Mouse (Mus musculus) lung, embryonic 14.5 days (tissue): ENCODE results near the gene Gm10577. TPM values are rescaled to one million over a fixed set of nuclear protein-coding genes. Genes with fewer than 3 reads are reported as not detected.

ENCODE experiments used
- ATAC-seq: fragments of 200-750 bp; cut with Nextera tagmentation; 2 replicates; pipeline ENCODE4 v1.8.0; 2017; ENCODE audit warnings: mild to moderate bottlenecking, moderate TSS enrichment, moderate library complexity; ENCODE audit not compliant: insufficient read depth
- DNase-seq: peaks from one replicate; pipeline ENCODE4 v3.0.0-alpha.2; 2015
- H3K27ac ChIP-seq: fragments of 300-500 bp; sonication (generic); 2 replicates; pipeline ENCODE4 v1.5.1; 2014; ENCODE audit warnings: low read depth, mild to moderate bottlenecking, moderate library complexity
- H3K27me3 ChIP-seq: fragments of 300-500 bp; sonication (generic); 2 replicates; pipeline ENCODE4 v1.6.1; 2014; ENCODE audit warnings: low read length, control low read depth; ENCODE audit not compliant: insufficient read depth
- H3K36me3 ChIP-seq: fragments of 300-500 bp; sonication (generic); 2 replicates; pipeline ENCODE4 v1.6.1; 2014; ENCODE audit warnings: control low read depth; ENCODE audit not compliant: insufficient read depth
- H3K4me1 ChIP-seq: fragments of 300-500 bp; sonication (generic); 2 replicates; pipeline ENCODE4 v1.6.1; 2014; ENCODE audit warnings: antibody characterized with exemption, control low read depth; ENCODE audit not compliant: insufficient read depth
- H3K4me2 ChIP-seq: fragments of 300-500 bp; sonication (generic); 2 replicates; pipeline ENCODE4 v1.6.1; 2014; ENCODE audit warnings: mild to moderate bottlenecking
- H3K4me3 ChIP-seq: fragments of 300-500 bp; sonication (generic); 2 replicates; pipeline ENCODE4 v1.5.1; 2014; ENCODE audit warnings: low read depth, low read length
- H3K9ac ChIP-seq: fragments of 300-500 bp; sonication (generic); 2 replicates; pipeline ENCODE4 v1.6.1; 2014
- H3K9me3 ChIP-seq: fragments of 300-500 bp; sonication (generic); 2 replicates; pipeline ENCODE4 v1.6.1; 2016; ENCODE audit warnings: low read depth, low read length, control low read depth
- CTCF ChIP-seq: IDR thresholded peaks from 2 replicates; pipeline ENCODE4 v1.5.1; 2016; ENCODE audit warnings: antibody characterized with exemption, low read depth
- WGBS: fragments of 180-500 bp; shearing (Covaris S2); extraction: QIAGEN DNeasy Blood & Tissue Kit; methylation state at CpG from one replicate; pipeline ENCODE4 v1.1.7; 2014; 5-methylcytosine and 5-hydroxymethylcytosine counted together
- polyA plus RNA-seq: library from polyadenylated mRNA; unstranded; fragments of >200 nt; fragmentation: Nextera tagmentation; extraction: Ambion mirVana; gene quantifications from 2 replicates; pipeline ENCODE4 v1.2.1, GENCODE M21; 2014

Gene Gm10577
- not detected in 2 replicates for polyA plus RNA-seq

GRCm38 (mm10) chr4:101020596-101020995 is at the start of gene Gm10577:
Gene Gm10577 (minus strand): TSS chr4:101020696.
- DNase-seq (no peak), ATAC-seq (no peak)
- Histone ChIP-seq H3K36me3 (no peaks in the 10 kb centered on the region), H3K27ac (no peak within 1 kb of the TSS), H3K4me1 (no peaks in the 10 kb centered on the region), H3K4me2 (no peak within 1 kb of the TSS), H3K4me3 (no peak within 1 kb of the TSS), H3K9me3 (no peaks in the 10 kb centered on the region; the same call in 1 of the 2 replicates), H3K27me3 (no peaks in the 10 kb centered on the region), H3K9ac (no peak within 1 kb of the TSS)
- TF ChIP-seq CTCF = no peak
- 76% methylated on average over 4 of the region's 4 CpGs for WGBS

GRCm38 (mm10) chr4:101069154-101069971 is 48.9 kb upstream of the Gm10577 start:
- no peaks in the 10 kb centered on the region for H3K36me3 ChIP-seq
- peak overlapping the region; percentile 96 for H3K4me2 ChIP-seq
- peak; percentile 65 for DNase-seq
- peak overlapping the region; percentile 77 for H3K4me3 ChIP-seq
- H3K9me3 ChIP-seq = no peaks in the 10 kb centered on the region
- no peak for TF ChIP-seq CTCF
- ATAC-seq = peak; percentile 74
- no peaks in the 10 kb centered on the region for H3K27me3 ChIP-seq
- peak overlapping the region; percentile 36; the same call in 1 of the 2 replicates for H3K27ac ChIP-seq
- H3K4me1 ChIP-seq = 0 out of 2 replicates have a peak, but pooled peaks cover 4% of the 10 kb centered on the region
- WGBS = 1% methylated on average over 55 of the region's 55 CpGs
- H3K9ac ChIP-seq = peak overlapping the region; percentile 75

DNA sequence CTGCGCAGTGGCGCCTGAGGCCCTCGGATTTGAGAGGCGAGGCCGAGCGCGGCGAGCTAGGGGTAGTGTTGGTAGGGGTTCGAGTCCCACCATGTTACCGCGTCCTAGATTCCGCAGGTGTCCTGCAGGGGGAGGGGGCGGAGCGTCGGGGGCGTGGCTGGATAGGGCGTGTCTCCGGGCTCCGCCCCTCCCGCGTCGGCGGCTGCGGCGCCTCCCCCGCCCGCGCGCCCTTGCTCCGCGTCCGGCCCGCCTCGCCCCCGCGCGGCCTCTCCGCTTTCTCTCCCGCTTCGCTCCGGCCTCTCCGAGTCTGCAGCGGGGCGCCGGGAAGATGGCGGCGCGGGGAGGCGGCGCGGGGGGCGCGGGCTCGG is 48.3 kb upstream of the Gm10577 start, which contains the start of gene Raver2:
Gene Raver2, plus strand, starts transcription at position 198 of the 368 bp plus-strand sequence.
- Histone ChIP-seq H3K27ac (peak within 1 kb of the TSS; percentile 36; the same call in 1 of the 2 replicates), H3K4me2 (peak within 1 kb of the TSS; percentile 96), H3K9ac (peak within 1 kb of the TSS; percentile 75), H3K4me3 (peak within 1 kb of the TSS; percentile 77), H3K9me3 (no peaks in the 10 kb centered on the region), H3K27me3 (no peaks in the 10 kb centered on the region), H3K4me1 (0 out of 2 replicates have a peak, but pooled peaks cover 4% of the 10 kb centered on the region), H3K36me3 (no peaks in the 10 kb centered on the region)
- ATAC-seq (peak; percentile 82), DNase-seq (peak; percentile 80)
- peak; percentile 56 for TF ChIP-seq CTCF
- WGBS = 2% methylated on average over 47 of the region's 54 CpGs

DNA sequence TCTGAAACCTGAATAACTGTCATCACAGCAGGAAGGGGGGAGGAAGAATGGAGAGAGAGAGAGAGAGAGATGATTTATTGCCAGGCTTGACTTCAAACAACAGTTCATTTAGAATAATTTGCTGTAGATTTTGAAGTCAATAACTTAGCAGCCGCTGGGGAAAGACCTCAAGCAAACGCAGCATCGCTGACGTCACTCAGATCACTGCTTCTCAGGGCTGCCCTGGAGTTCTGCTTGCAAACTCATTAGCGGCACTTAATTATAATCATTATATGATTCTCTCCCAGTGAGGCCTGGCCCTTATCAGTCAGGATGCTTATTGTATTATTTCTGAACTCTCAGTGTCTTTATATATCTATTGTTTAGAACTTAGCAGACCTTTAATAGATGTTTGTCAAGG is 45.9 kb upstream of the Gm10577 start:
- Histone ChIP-seq H3K4me2 (no peak overlapping the region), H3K27ac (no peak overlapping the region), H3K9ac (no peak overlapping the region), H3K36me3 (no peaks in the 10 kb centered on the region), H3K9me3 (no peaks in the 10 kb centered on the region), H3K4me1 (0 out of 2 replicates have a peak, but pooled peaks cover 4% of the 10 kb centered on the region), H3K27me3 (no peaks in the 10 kb centered on the region), H3K4me3 (no peak overlapping the region)
- WGBS = 41% methylated on average over 5 of the region's 5 CpGs
- DNase-seq (peak; percentile 19), ATAC-seq (no peak)
- TF ChIP-seq CTCF = no peak

GRCm38 (mm10) chr4:101062146-101062545 is 41.6 kb upstream of the Gm10577 start:
- DNase-seq = peak; percentile 57
- no peaks in the 10 kb centered on the region for H3K9me3 ChIP-seq
- H3K9ac ChIP-seq = no peak overlapping the region
- no peak overlapping the region for H3K4me2 ChIP-seq
- ATAC-seq = peak; percentile 54; the same call in 1 of the 2 replicates
- H3K27me3 ChIP-seq = no peaks in the 10 kb centered on the region
- no peaks in the 10 kb centered on the region for H3K36me3 ChIP-seq
- no peak overlapping the region for H3K4me3 ChIP-seq
- 57% methylated on average over 2 of the region's 2 CpGs for WGBS
- H3K4me1 ChIP-seq = no peaks in the 10 kb centered on the region
- H3K27ac ChIP-seq = no peak overlapping the region
- TF ChIP-seq CTCF = no peak

- Histone ChIP-seq H3K27me3 (no peaks in the 10 kb centered on the region), H3K9ac (no peak overlapping the region), H3K36me3 (no peaks in the 10 kb centered on the region), H3K4me1 (no peaks in the 10 kb centered on the region), H3K9me3 (no peaks in the 10 kb centered on the region), H3K4me2 (no peak overlapping the region), H3K27ac (no peak overlapping the region), H3K4me3 (no peak overlapping the region)
- 56% methylated on average over 4 of the region's 4 CpGs for WGBS
- DNase-seq = peak; percentile 21
- TF ChIP-seq CTCF = no peak
- ATAC-seq = no peak
Measured at GRCm38 (mm10) chr4:101046576-101046975, 26.1 kb upstream of the Gm10577 start.

DNA sequence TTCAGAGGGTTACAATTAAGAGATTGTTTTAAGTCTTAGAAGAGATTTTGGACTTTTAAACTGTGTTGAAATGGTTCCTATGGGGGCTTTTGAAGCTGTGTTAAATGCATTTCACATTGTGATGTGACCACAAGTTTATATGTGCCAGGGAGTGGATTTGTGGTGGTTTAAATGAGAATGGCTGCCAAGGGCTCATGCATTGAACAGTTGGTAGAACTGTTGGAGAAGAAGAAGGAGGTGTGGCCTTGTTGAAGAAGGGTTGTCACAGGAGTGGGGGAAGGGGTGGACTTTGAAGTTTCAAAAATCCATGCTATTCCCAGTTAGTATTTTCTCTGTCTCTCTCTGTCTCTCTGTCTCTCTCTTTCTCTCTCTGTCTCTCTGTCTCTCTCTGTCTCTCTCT is 23.7 kb upstream of the Gm10577 start:
- no peak for DNase-seq
- H3K9me3 ChIP-seq = no peaks in the 10 kb centered on the region
- TF ChIP-seq CTCF = no peak
- H3K4me1 ChIP-seq = no peaks in the 10 kb centered on the region
- no peaks in the 10 kb centered on the region for H3K36me3 ChIP-seq
- ATAC-seq = no peak
- no peak overlapping the region for H3K4me3 ChIP-seq
- no peak overlapping the region for H3K27ac ChIP-seq
- no peak overlapping the region for H3K4me2 ChIP-seq
- no peaks in the 10 kb centered on the region for H3K27me3 ChIP-seq
- no peak overlapping the region for H3K9ac ChIP-seq
